ENCODE assay signal across 8 mouse cellular contexts in the genomic region with DNA sequence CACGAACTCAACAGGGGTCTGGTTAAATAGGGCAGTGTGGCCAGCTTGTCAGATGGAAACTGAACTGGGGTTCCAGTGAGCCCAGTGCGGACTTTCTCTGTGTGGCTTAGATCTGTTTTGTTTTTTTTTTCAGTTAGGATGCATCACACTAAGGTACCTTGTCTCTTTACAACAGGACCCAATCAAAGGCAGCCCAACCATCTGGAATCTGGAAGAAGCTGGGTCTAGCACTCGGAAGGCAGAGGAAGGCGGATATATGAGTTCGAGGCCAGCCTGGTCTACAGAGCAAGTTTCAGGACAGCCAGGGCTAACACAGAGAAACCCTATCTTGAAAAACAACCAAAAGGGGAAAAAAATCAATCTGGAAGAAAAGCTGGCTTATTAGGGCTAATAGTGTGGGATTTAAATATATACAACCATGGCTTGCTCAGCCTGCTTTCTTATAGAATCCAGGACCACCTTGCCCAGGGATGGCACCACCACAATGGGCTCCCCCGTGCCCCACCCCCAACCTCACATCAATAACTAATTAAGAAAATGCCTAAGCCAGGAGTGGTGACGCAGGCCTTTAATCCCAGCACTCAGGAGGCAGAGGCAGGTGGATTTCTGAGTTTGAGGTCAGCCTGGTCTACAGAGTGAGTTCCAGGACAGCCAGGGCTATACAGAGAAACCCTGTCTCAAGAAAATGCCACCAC. TPM values are rescaled to one million over a fixed set of nuclear protein-coding genes. Genes with fewer than 3 reads are reported as not detected.
DNase-seq lines count a peak whose midpoint lies in the region; ATAC-seq and TF ChIP-seq lines count a peak whose summit lies in the region.

No protein-coding gene starts in this region.

- intact Hi-C loops in heart, adult 2 months (cut with DNase I) = loop anchor here (5.0 kb wide), 2 partner anchors 64 to 104 kb away; a partner anchor contains a TSS
- intact Hi-C loops in heart, postnatal 14 days (cut with DNase I) = loop anchor here (5.0 kb wide), 1 partner anchor 49 kb away; a partner anchor contains a TSS

- no peak overlapping the region for H3K9ac ChIP-seq in heart, adult 2 months (ENCODE audit: low read depth, low read length)

- TF ChIP-seq EP300 in heart, adult 2 months (IDR thresholded peaks at IDR 0.05; ENCODE audit: insufficient read depth, low read depth, low read length) = no peak

- no peaks in the 10 kb centered on the region for H3K9me3 ChIP-seq in G1E (replicated peaks)
- H3K9me3 ChIP-seq in hindbrain, embryonic 10.5 days = no peaks in the 10 kb centered on the region
- H3K9me3 ChIP-seq in midbrain, embryonic 10.5 days (replicated peaks) = no peaks in the 10 kb centered on the region

- no peak for ATAC-seq in G1E (ENCODE audit: extremely low read depth, insufficient number of reproducible peaks, low FRiP score, poor library complexity, severe bottlenecking)

- peaks cover 12% of the 10 kb centered on the region for H3K4me1 ChIP-seq in heart, adult 2 months (ENCODE audit: control insufficient read depth, insufficient read depth, low read length)
- peaks cover 74% of the 10 kb centered on the region for H3K4me1 ChIP-seq in G1E (ENCODE audit: insufficient read depth, low read depth, low read length)
- peaks cover 51% of the 10 kb centered on the region for H3K4me1 ChIP-seq in hindbrain, embryonic 10.5 days (replicated peaks)
- H3K4me1 ChIP-seq in midbrain, embryonic 10.5 days = peaks cover 50% of the 10 kb centered on the region

- peak overlapping the region; percentile 50; the same call in 1 of the 2 replicates for H3K4me3 ChIP-seq in heart, adult 2 months
- H3K4me3 ChIP-seq in G1E (ENCODE audit: low read depth, low read length) = peak overlapping the region; percentile 77; the same call in 1 of the 2 replicates
- H3K4me3 ChIP-seq in hindbrain, embryonic 10.5 days = peak overlapping the region; percentile 58
- H3K4me3 ChIP-seq in midbrain, embryonic 10.5 days = peak overlapping the region; percentile 60; the same call in 1 of the 2 replicates

- no peak for TF ChIP-seq CTCF in heart, adult 2 months (IDR thresholded peaks at IDR 0.05)
- no peak for TF ChIP-seq CTCF in G1E (IDR thresholded peaks at IDR 0.05; ENCODE audit: low read depth, low read length)

- 84% methylated on average over 7 of the region's 7 CpGs for WGBS in heart, adult 2 months
- WGBS in hindbrain, embryonic 10.5 days = 77% methylated on average over 7 of the region's 7 CpGs
- WGBS in midbrain, embryonic 10.5 days = 74% methylated on average over 7 of the region's 7 CpGs

- H3K79me2 ChIP-seq in heart, adult 2 months (replicated peaks; ENCODE audit: control insufficient read depth, insufficient read depth, low read length) = no peaks in the 10 kb centered on the region

- DNase-seq in heart, adult 2 months = no peak
- DNase-seq in heart, postnatal 14 days = no peak
- no peak for DNase-seq in G1E (ENCODE audit: low spot score)
- DNase-seq in hindbrain, embryonic 10.5 days (ENCODE audit: low spot score) = no peak
- no peak for DNase-seq in midbrain, embryonic 10.5 days (ENCODE audit: low spot score)
- no peak for DNase-seq in thymus, postnatal 10 days (ENCODE audit: low spot score in 2 of 2)
- DNase-seq in gastrocnemius, adult 8-10 months (ENCODE audit: low spot score in 2 of 2) = no peak
- no peak for DNase-seq in retina, embryonic 14.5 days (ENCODE audit: low spot score)

- no peaks in the 10 kb centered on the region for H3K27me3 ChIP-seq in heart, adult 2 months (ENCODE audit: control insufficient read depth, insufficient read depth, low read length)
- H3K27me3 ChIP-seq in G1E (ENCODE audit: insufficient read depth, low read length) = no peaks in the 10 kb centered on the region
- H3K27me3 ChIP-seq in hindbrain, embryonic 10.5 days (ENCODE audit: insufficient read depth, poor library complexity, severe bottlenecking) = no peaks in the 10 kb centered on the region
- H3K27me3 ChIP-seq in midbrain, embryonic 10.5 days (ENCODE audit: low read depth, poor library complexity, severe bottlenecking) = no peaks in the 10 kb centered on the region

- no peaks in the 10 kb centered on the region for H3K36me3 ChIP-seq in heart, adult 2 months (ENCODE audit: control insufficient read depth, insufficient read depth, low read length)
- H3K36me3 ChIP-seq in G1E (replicated peaks) = peaks cover 36% of the 10 kb centered on the region
- peaks cover 16% of the 10 kb centered on the region for H3K36me3 ChIP-seq in hindbrain, embryonic 10.5 days
- peaks cover 20% of the 10 kb centered on the region for H3K36me3 ChIP-seq in midbrain, embryonic 10.5 days

- no peak for TF ChIP-seq POLR2A in heart, adult 2 months (IDR thresholded peaks at IDR 0.05; ENCODE audit: insufficient read depth, low read depth, low read length)

- H3K27ac ChIP-seq in heart, adult 2 months = peak overlapping the region; percentile 92
- peak overlapping the region; percentile 91 for H3K27ac ChIP-seq in hindbrain, embryonic 10.5 days
- peak overlapping the region; percentile 89 for H3K27ac ChIP-seq in midbrain, embryonic 10.5 days (replicated peaks)

RNA-seq across cellular contexts. Expression of a gene that starts 1.9 kb away (rescaled TPM):
- total RNA-seq in heart, adult 2 months (2021) = 1 to 10 TPM; 3.2 TPM
- polyA plus RNA-seq in heart, adult 2 months (2012; rRNA removed) = 2.8 and 4.4 TPM in 2 replicates
- total RNA-seq in heart, postnatal 14 days (2021) = 1 to 10 TPM; 3.2 to 3.5 TPM
- total RNA-seq in G1E (2014; fragmentation: Nextera tagmentation) (1.9 TPM in 2 replicates), G1E (2017) (6.9 and 9.4 TPM in 2 replicates)
- polyA plus RNA-seq in G1E (2012) = 10.1 and 10.9 TPM in 2 replicates
- 8.3 and 8.7 TPM in 2 replicates for polyA plus RNA-seq in hindbrain, embryonic 10.5 days (2016; fragmentation: Nextera tagmentation; extraction: Ambion mirVana)
- 8.8 and 10.0 TPM in 2 replicates for polyA plus RNA-seq in midbrain, embryonic 10.5 days (2016; fragmentation: Nextera tagmentation; extraction: Ambion mirVana)
- total RNA-seq in gastrocnemius, adult 8-10 months (2022) = 1 to 10 TPM; 1.9 to 4.1 (median 2.9) TPM

RNA-seq across cellular contexts. Expression of a gene that starts 7.5 kb away (rescaled TPM):
- 100 to 1,000 TPM; 788 to 884 TPM for total RNA-seq in heart, adult 2 months (2021)
- 870 and 1,222 TPM in 2 replicates for polyA plus RNA-seq in heart, adult 2 months (2012; rRNA removed)
- total RNA-seq in heart, postnatal 14 days (2021) = 100 to 1,000 TPM; 772 to 817 TPM
- total RNA-seq in G1E (2014; fragmentation: Nextera tagmentation) (601 and 619 TPM in 2 replicates), G1E (2017) (903 and 1,035 TPM in 2 replicates)
- polyA plus RNA-seq in G1E (2012) = 520 and 701 TPM in 2 replicates
- 794 and 931 TPM in 2 replicates for polyA plus RNA-seq in hindbrain, embryonic 10.5 days (2016; fragmentation: Nextera tagmentation; extraction: Ambion mirVana)
- polyA plus RNA-seq in midbrain, embryonic 10.5 days (2016; fragmentation: Nextera tagmentation; extraction: Ambion mirVana) = 786 and 953 TPM in 2 replicates
- 1,000 to 10,000 TPM; 2,418 to 2,798 (median 2,572) TPM for total RNA-seq in gastrocnemius, adult 8-10 months (2022)

RNA-seq across cellular contexts. Expression of a gene that starts 22.7 kb away (rescaled TPM):
- total RNA-seq in heart, adult 2 months (2021) = 10 to 100 TPM; 68.4 to 72.3 TPM
- polyA plus RNA-seq in heart, adult 2 months (2012; rRNA removed) = 51.0 and 74.9 TPM in 2 replicates
- 10 to 100 TPM; 78.2 TPM for total RNA-seq in heart, postnatal 14 days (2021)
- total RNA-seq in G1E (2014; fragmentation: Nextera tagmentation) = 34.6 and 45.9 TPM in 2 replicates
- total RNA-seq in G1E (2017) = 67.0 and 76.8 TPM in 2 replicates
- polyA plus RNA-seq in G1E (2012) = 53.0 and 68.2 TPM in 2 replicates
- 206 and 211 TPM in 2 replicates for polyA plus RNA-seq in hindbrain, embryonic 10.5 days (2016; fragmentation: Nextera tagmentation; extraction: Ambion mirVana)
- 212 and 228 TPM in 2 replicates for polyA plus RNA-seq in midbrain, embryonic 10.5 days (2016; fragmentation: Nextera tagmentation; extraction: Ambion mirVana)
- 10 to 100 TPM; 44.3 to 48.1 (median 45.2) TPM for total RNA-seq in gastrocnemius, adult 8-10 months (2022)

RNA-seq across cellular contexts. Expression of a gene that starts 22.8 kb away (rescaled TPM):
- total RNA-seq in heart, adult 2 months (2021) = under 1 TPM; 0.32 to 0.70 TPM
- 0.72 and 1.9 TPM in 2 replicates for polyA plus RNA-seq in heart, adult 2 months (2012; rRNA removed)
- 1 to 10 TPM; 3.5 to 9.6 TPM for total RNA-seq in heart, postnatal 14 days (2021)
- 109 and 112 TPM in 2 replicates for total RNA-seq in G1E (2014; fragmentation: Nextera tagmentation)
- 137 and 150 TPM in 2 replicates for total RNA-seq in G1E (2017)
- 50.9 and 67.2 TPM in 2 replicates for polyA plus RNA-seq in G1E (2012)
- 232 and 255 TPM in 2 replicates for polyA plus RNA-seq in hindbrain, embryonic 10.5 days (2016; fragmentation: Nextera tagmentation; extraction: Ambion mirVana)
- 258 and 273 TPM in 2 replicates for polyA plus RNA-seq in midbrain, embryonic 10.5 days (2016; fragmentation: Nextera tagmentation; extraction: Ambion mirVana)
- total RNA-seq in gastrocnemius, adult 8-10 months (2022) = under 1 TPM; 0.31 to 0.51 (median 0.37) TPM

RNA-seq across cellular contexts. Expression of a gene that starts 27.1 kb away (rescaled TPM):
- not detected for total RNA-seq in heart, adult 2 months (2021)
- 0.53 and 3.2 TPM in 2 replicates for polyA plus RNA-seq in heart, adult 2 months (2012; rRNA removed)
- total RNA-seq in heart, postnatal 14 days (2021) = 1 to 10 TPM in 1 of 2 experiments, under 1 TPM in 1; 0.51 to 1.0 TPM
- total RNA-seq in G1E (2014; fragmentation: Nextera tagmentation) (not detected in 2 replicates), G1E (2017) (0.11 TPM in 1 of 2 replicates, not detected in the other)
- not detected in 2 replicates for polyA plus RNA-seq in G1E (2012)
- polyA plus RNA-seq in hindbrain, embryonic 10.5 days (2016; fragmentation: Nextera tagmentation; extraction: Ambion mirVana) = 2.5 and 4.8 TPM in 2 replicates
- 1.3 and 1.4 TPM in 2 replicates for polyA plus RNA-seq in midbrain, embryonic 10.5 days (2016; fragmentation: Nextera tagmentation; extraction: Ambion mirVana)
- total RNA-seq in gastrocnemius, adult 8-10 months (2022) = not detected
